Mouse (Mus musculus) cerebellum, adult 2 months (tissue): ENCODE measurements at regions not wholly inside any gene's neighbourhood (a gene's known extent, or its start where the extent isn't known, plus 50 kb on each side); places are given as distances from the start of the nearest gene placed in this dataset.

Experiments
- CTCF ChIP-seq: fragments of 200-500 bp; IDR thresholded peaks from 2 replicates; pipeline ENCODE4 v1.5.1; 2011; ENCODE audit warnings: low read depth, mild to moderate bottlenecking, control low read depth, low read length, moderate library complexity, borderline replicate concordance; ENCODE audit not compliant: insufficient read depth
- POLR2A ChIP-seq: fragments of 200-500 bp; IDR thresholded peaks from 2 replicates; pipeline ENCODE4 v1.6.1; 2011; ENCODE audit warnings: low read length, control low read depth, borderline replicate concordance; ENCODE audit not compliant: insufficient read depth

DNA sequence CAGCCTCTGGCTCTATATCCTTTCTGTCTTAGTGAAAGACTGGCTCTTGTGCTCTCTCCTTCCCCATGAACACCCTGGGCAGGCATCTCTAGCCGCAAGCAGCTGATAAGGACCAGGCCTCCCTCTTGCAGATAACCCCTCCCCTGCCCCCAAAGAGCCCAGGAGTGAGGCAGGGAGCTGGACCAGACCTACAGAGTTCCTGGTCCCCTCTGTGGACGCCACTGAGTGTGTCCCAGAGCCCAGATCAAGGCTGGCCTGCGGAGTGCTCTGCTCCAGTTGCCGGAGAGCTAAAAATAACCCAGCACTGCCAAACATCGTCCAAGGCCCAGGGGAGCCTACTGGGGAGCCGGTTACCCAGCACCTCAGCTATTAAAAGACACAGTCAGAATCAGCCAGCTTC is 93.2 kb upstream of the Mgme1 start:
- TF ChIP-seq CTCF (no peak), POLR2A (no peak)
